Mouse (Mus musculus) stomach, postnatal 0 days (tissue): ENCODE data around the gene Coa7. TPM values are rescaled to one million over a fixed set of nuclear protein-coding genes. Genes with fewer than 3 reads are reported as not detected.
A peak's percentile ranks its signal among the peaks of the same experiment; 100 is the strongest.

Source experiments
- ATAC-seq: fragments of 200-750 bp; cut with Nextera tagmentation; 2 replicates; pipeline ENCODE4 v1.8.0; 2017; ENCODE audit not compliant: low FRiP score, low TSS enrichment
- DNase-seq: peaks from one replicate; pipeline ENCODE4 v3.0.0-alpha.2; 2016; ENCODE audit warnings: low spot score
- H3K27ac ChIP-seq: fragments of 300-500 bp; sonication (generic); replicated peaks from 2 replicates; pipeline ENCODE4 v1.5.1; 2014; ENCODE audit warnings: mild to moderate bottlenecking, control low read depth
- H3K27me3 ChIP-seq: fragments of 300-500 bp; sonication (generic); 2 replicates; pipeline ENCODE4 v1.6.1; 2014; ENCODE audit warnings: low read length; ENCODE audit not compliant: control insufficient read depth, insufficient read depth
- H3K36me3 ChIP-seq: fragments of 300-500 bp; sonication (generic); 2 replicates; pipeline ENCODE4 v1.6.1; 2014; ENCODE audit warnings: low read length, mixed read lengths; ENCODE audit not compliant: control insufficient read depth, insufficient read depth
- H3K4me1 ChIP-seq: fragments of 300-500 bp; sonication (generic); replicated peaks from 2 replicates; pipeline ENCODE4 v1.6.1; 2014; ENCODE audit warnings: antibody characterized with exemption; ENCODE audit not compliant: control insufficient read depth, insufficient read depth
- H3K4me2 ChIP-seq: fragments of 300-500 bp; sonication (generic); replicated peaks from 2 replicates; pipeline ENCODE4 v1.6.1; 2014; ENCODE audit warnings: low read depth, mild to moderate bottlenecking, control low read depth, moderate library complexity
- H3K4me3 ChIP-seq: fragments of 300-500 bp; sonication (generic); 2 replicates; pipeline ENCODE4 v1.5.1; 2014; ENCODE audit warnings: low read depth, low read length, control low read depth
- H3K9ac ChIP-seq: fragments of 300-500 bp; sonication (generic); 2 replicates; pipeline ENCODE4 v1.6.1; 2014; ENCODE audit warnings: mild to moderate bottlenecking, low read length, control low read depth, mixed read lengths
- H3K9me3 ChIP-seq: fragments of 300-500 bp; sonication (generic); 2 replicates; pipeline ENCODE4 v1.6.1; 2016; ENCODE audit warnings: low read length; ENCODE audit not compliant: control insufficient read depth
- CTCF ChIP-seq: IDR thresholded peaks from 2 replicates; pipeline ENCODE4 v1.5.1; 2016; ENCODE audit warnings: antibody characterized with exemption, low read depth, mild to moderate bottlenecking, moderate library complexity
- EP300 ChIP-seq: optimal IDR thresholded peaks from 2 replicates; pipeline ENCODE3; 2016; ENCODE audit warnings: antibody characterized with exemption
- WGBS: fragments of 180-500 bp; shearing (Covaris S2); extraction: QIAGEN DNeasy Blood & Tissue Kit; methylation state at CpG from one replicate; pipeline ENCODE4 v1.1.7; 2014; 5-methylcytosine and 5-hydroxymethylcytosine counted together
- polyA plus RNA-seq: library from polyadenylated mRNA; unstranded; fragments of >200 nt; fragmentation: Nextera tagmentation; extraction: Ambion mirVana; gene quantifications from 2 replicates; pipeline ENCODE4 v1.2.1, GENCODE M21; 2015

The Coa7 gene
- 59.3 and 62.3 TPM in 2 replicates for polyA plus RNA-seq

- Histone ChIP-seq H3K27ac (peak within 1 kb of the TSS; percentile 90), H3K27me3 (no peaks in the 10 kb centered on the region), H3K9ac (peak within 1 kb of the TSS; percentile 68), H3K4me3 (peak within 1 kb of the TSS; percentile 67), H3K9me3 (no peaks in the 10 kb centered on the region), H3K4me2 (peak within 1 kb of the TSS; percentile 60), H3K36me3 (no peaks in the 10 kb centered on the region), H3K4me1 (0 out of 2 replicates have a peak, but pooled peaks cover 2% of the 10 kb centered on the region)
- under 1% methylated on average over 44 of the region's 45 CpGs for WGBS
- peak; percentile 94 for ATAC-seq
- TF ChIP-seq EP300, result no peak
- 0 out of 2 replicates have a peak, but pooled peaks have one; percentile 6 for TF ChIP-seq CTCF
- DNase-seq, result peak; percentile 99
Measured at GRCm38 (mm10) chr4:108327730-108328484, at the start of gene Coa7. Gene Coa7, plus strand, starts transcription at chr4:108328140.

DNA sequence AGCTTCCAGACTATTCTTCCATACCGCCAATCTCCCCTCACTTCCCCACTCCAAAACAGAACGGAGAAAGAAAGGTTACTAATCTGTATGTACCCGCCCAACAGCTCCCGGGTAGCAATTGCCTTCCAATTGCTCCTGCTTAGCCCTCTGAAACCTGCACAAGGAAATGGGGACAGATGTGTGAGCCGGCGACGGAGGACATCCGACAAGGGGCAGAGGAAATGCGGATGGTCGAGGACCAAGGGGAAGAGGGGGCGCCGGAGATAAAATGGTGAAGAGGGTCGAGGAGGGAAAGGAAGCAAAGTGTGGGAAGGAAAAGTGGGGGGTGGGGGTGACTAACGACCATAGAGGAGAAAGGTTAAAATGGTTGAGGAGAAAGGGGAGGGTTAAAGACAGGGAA lies 27.7 kb upstream of the Coa7 start:
- Histone ChIP-seq H3K4me2 (peak overlapping the region; percentile 83), H3K9ac (peak overlapping the region; percentile 91), H3K4me3 (peak overlapping the region; percentile 89), H3K27ac (peak overlapping the region; percentile 94), H3K27me3 (no peaks in the 10 kb centered on the region), H3K4me1 (no peaks in the 10 kb centered on the region; the same call in 1 of the 2 replicates), H3K9me3 (no peaks in the 10 kb centered on the region), H3K36me3 (no peaks in the 10 kb centered on the region)
- ATAC-seq, result no peak
- WGBS, result under 1% methylated on average over 13 of the region's 14 CpGs
- TF ChIP-seq CTCF, result no peak
- no peak for TF ChIP-seq EP300
- peak; percentile 32 for DNase-seq

DNA sequence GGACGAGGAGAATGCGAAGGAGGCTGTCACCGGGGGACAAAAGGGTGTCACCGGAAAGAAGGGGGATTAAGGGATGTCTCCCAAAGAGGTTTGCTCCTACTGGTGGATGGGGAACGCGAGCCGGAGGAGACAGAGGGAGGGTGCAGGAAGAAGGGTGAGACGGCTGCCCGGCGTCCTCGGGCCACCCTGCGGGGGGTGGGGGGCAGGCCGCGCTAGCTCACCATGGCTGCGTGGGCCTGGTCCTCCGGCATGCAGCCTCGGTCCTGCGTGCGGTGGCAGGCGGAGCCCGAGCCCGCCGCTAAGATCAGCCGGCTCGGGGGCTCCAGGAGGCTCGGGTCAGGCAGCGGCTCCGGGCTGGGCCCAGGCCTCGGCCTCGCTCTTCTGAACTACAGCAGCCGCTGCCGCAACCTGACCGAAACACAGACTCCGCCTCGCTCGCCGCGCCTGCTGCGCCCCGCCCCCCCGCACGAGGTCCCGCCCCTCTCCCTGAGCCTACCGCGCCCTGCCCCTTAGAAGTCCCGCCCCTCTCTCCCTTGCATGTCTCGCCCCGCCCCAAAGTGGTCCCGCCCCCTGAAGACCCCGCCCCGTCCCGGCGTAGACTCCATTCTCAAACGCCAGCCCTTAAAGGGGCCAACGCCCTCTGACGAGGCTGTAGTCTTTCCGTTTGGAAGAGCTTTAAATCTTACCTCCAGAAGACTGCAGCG lies 27.1 kb upstream of the Coa7 start, which contains the start of gene Zyg11b:
Zyg11b (minus strand) TSS at position 427 of the 704 bp plus-strand sequence.
- H3K27ac ChIP-seq, result peak within 1 kb of the TSS; percentile 94

GRCm38 (mm10) chr4:108302296-108302890 lies 25.5 kb upstream of the Coa7 start:
- 66% methylated on average over 5 of the region's 5 CpGs for WGBS
- no peak overlapping the region for H3K4me3 ChIP-seq

More for the DNA sequence above, 27.1 kb upstream of the Coa7 start, which contains the start of gene Zyg11b:
- H3K9me3 ChIP-seq, result no peaks in the 10 kb centered on the region
- no peak; the same call in 1 of the 2 replicates for TF ChIP-seq CTCF
- TF ChIP-seq EP300, result no peak
- 1% methylated on average over 39 of the region's 58 CpGs for WGBS
- H3K27me3 ChIP-seq, result no peaks in the 10 kb centered on the region
- H3K4me2 ChIP-seq, result peak within 1 kb of the TSS; percentile 83
- no peaks in the 10 kb centered on the region for H3K36me3 ChIP-seq
- H3K4me3 ChIP-seq, result peak within 1 kb of the TSS; percentile 89
- DNase-seq, result peak; percentile 99
- peak within 1 kb of the TSS; percentile 91 for H3K9ac ChIP-seq
- no peaks in the 10 kb centered on the region; the same call in 1 of the 2 replicates for H3K4me1 ChIP-seq
- ATAC-seq, result peak; percentile 96

DNA sequence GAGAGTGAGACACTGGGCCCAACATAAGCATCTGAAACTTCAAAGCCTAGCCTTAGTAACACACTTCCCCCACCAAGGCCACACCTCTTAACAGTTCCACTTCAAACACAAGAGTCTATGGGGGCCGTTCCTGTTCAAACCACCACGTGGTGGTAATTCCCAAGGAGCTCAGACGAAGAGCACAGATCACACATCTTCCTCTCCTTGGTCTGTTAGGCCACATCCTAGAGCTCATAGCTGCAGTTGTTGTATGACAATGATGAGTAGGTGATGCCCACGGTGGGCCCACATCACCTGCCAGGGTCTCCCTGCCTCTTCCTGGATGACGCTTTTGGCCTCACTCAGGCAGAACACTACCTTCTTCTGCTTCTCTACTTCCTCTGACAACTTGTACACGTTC lies 17.2 kb upstream of the Coa7 start:
- H3K4me1 ChIP-seq, result no peaks in the 10 kb centered on the region
- no peak overlapping the region for H3K27ac ChIP-seq
- no peak overlapping the region for H3K9ac ChIP-seq
- TF ChIP-seq EP300 (no peak), CTCF (no peak)
- H3K4me3 ChIP-seq, result no peak overlapping the region
- H3K27me3 ChIP-seq, result no peaks in the 10 kb centered on the region
- H3K9me3 ChIP-seq, result no peaks in the 10 kb centered on the region
- H3K4me2 ChIP-seq, result no peak overlapping the region
- no peaks in the 10 kb centered on the region for H3K36me3 ChIP-seq
- DNase-seq, result no peak
- 65% methylated on average over 6 of the region's 6 CpGs for WGBS
- ATAC-seq, result no peak

More at GRCm38 (mm10) chr4:108302296-108302890, 25.5 kb upstream of the Coa7 start:
- TF ChIP-seq EP300, result no peak
- no peak for TF ChIP-seq CTCF
- ATAC-seq (no peak), DNase-seq (no peak)
- Histone ChIP-seq H3K9me3 (no peaks in the 10 kb centered on the region), H3K4me1 (no peaks in the 10 kb centered on the region; the same call in 1 of the 2 replicates), H3K4me2 (no peak overlapping the region), H3K27ac (no peak overlapping the region), H3K9ac (no peak overlapping the region), H3K36me3 (no peaks in the 10 kb centered on the region), H3K27me3 (no peaks in the 10 kb centered on the region)
